Mouse (Mus musculus): ENCODE data around the gene Tspan12.
"Not testable (repeated sequence)": the region's sequence is repeated elsewhere in the genome, so short reads cannot be mapped to it uniquely, and the experiment has no call there.

The Tspan12 gene

DNA sequence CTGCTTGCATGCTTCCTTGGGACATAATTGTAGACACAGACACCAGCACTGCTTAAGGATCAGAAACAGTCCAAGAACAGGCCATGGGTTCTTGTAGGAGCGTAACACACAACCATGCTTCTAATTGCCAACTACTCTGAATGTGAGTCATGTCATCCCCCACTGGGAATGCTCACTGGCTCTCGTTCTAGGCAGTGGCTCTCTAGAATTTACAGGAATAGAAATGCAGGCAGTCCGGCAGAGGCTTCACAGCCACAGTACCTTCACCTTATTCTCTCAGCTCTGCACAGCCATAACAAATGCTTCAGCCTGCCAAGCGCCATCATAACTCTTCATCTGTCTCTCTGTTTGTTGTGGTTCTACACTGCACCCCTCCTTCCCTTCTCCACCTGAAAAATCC, 23.9 kb downstream of the Tspan12 start:
- peak; percentile 26 for DNase-seq (ENCODE audit: low read depth, low spot score)

DNA sequence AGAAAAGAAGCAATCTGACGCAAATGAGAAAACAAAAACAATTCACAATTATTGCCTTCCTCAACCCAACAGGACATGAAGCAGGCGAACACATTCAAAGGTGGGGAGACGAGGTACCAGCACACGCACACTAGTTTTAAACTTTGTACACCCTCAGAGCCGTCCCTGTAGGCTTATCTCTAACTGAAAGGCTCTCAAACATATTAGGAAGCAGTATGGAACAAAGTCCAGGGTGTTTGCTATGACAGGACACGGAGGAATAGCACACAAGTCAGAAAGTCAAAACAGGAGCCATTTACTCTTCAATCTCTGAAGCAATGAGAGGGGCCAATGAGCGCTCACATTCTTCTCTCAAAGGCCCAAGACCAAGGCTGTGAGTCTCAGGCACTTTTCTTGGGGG, 24.3 kb downstream of the Tspan12 start:
- DNase-seq (ENCODE audit: low read depth, low spot score): no peak

DNA sequence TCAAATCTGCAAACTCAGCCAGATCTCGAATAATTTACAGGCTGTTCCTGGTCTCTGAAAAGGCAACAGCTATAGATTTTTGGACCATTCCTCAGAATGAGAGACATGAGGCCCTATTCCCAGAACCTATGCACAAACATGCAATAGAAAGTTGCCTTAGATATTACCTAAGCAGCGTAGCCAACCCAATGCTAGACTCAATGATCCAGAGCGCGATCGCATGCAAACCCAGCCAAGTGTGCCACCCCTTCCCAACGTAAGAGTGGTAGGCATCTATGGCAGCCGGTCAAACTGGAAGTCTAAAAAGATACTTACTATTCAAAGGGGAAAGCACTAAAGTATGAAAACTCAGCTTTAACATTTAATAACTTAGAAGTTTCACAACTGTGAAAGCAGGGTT, 28.6 kb downstream of the Tspan12 start:
- DNase-seq (ENCODE audit: low read depth, low spot score): no peak

DNA sequence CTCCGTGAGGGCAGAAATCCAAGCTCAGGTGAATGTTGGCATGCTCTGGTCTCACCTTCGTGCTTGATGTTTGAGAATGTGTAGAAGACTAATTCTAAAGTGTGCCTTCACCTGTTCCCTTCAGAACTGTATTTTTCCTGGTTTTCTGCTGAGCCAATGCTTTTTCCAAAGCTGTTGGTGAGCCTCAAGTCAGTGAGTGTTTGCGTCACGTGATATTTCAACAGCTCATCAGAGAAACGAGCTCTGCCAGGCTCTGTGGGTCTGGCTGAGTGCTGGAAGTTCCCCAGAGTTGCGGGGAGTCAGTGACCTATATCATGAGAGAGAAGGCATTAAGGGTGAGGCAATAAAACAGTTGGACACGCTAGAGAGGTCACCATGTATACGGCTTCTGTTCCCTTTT, 29.0 kb downstream of the Tspan12 start:
- DNase-seq (ENCODE audit: low read depth, low spot score): peak; percentile 25

DNA sequence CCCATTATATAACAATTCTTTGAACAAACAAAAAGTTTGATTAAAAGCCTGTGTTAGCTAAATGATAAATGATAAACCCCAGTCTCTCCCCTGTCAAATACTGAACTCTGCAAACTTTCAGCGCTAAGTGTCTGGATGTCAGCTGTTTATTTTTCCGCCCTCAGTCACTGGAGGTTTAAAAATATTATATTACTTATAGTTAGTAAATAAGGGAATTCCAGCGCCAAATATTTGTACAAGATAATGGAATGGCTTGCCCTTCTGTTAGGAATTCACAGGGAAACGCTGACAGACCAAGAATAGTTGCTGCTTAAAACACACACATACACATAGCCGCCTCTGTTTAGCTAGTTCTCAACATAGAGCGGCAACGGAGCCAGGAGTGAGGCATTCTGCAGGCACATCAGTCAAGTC, 29.6 kb downstream of the Tspan12 start:
- DNase-seq (ENCODE audit: low read depth, low spot score): no peak

DNA sequence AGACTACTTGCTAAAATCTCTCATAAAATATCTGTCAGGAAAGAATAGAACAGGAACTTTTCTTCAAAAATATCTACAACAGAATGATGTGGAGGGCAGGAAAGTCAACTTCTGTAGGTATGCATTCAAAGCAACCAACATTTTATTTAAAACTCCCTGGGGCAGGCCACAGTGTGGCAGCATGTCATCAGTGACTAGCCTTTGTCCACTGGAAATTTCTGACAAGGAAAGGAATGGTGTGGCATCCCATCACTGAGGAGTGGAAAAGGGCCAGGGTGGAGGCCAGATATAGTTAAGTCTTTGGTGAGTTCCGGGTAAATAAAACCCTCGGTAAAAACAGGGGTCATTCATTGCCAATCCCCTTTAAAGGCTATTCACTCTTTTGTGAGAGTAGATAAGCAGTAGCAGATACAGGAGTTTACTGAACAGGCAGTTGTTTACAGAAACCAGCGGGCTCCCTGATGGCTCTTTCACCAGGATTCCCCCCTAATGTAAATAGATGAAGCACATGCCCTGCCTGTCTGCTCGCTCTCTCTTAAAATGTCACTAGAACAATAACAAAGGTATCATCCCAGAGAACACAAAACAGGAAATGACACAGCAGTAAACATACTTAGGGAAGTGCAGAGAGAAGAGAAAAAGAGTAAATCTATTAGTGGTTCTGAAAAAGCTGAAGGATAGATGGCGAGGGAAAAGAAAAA, 34.1 kb downstream of the Tspan12 start:
- DNase-seq (ENCODE audit: low read depth, low spot score): no peak

DNA sequence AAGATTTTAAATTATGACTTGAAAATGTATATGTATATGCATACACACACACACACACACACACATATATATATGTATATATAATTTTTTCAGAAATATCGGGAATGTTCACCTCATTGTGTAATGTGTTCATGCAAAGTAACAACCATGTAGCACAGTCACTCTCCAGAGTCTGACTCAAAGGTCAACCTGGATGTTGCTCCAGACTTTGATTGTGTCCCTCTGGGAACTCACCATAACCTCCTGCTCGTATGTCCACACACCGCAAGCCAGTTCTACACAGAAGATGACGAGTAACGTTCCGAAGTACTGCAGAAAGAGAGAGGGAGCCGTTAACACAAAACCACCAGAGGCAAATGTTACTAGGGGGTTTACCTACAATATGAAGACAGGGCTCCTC, 46.3 kb downstream of the Tspan12 start:
- no peak for DNase-seq (ENCODE audit: low read depth, low spot score)

DNA sequence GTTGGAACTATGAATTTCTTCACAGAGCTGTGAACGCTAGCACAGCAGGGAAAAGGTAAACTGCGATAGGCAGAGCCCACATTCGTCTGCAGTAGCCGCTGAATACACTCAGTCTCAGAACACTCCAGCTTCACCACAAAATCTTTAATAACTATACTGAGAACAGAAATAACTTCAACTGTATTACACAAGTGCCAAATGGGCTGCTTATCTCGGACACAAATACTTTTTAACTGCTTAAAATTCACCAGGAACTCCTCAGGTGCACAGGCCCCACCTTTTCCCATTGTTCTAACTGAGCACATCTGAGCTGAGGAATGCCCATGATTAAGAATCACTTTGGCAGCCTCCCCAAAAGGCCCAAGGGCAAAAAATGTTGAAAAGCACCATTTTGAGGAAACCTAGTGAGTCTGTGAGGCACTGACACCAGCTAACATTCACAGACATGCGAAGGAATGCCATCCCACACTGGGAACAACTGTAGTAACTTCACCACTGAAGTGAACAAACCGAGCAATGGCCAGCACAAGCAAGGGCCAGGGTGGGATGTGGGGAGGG, 47.2 kb downstream of the Tspan12 start:
- no peak for DNase-seq (ENCODE audit: low read depth, low spot score)

- DNase-seq (ENCODE audit: low read depth, low spot score): peak; percentile 28
Observed at GRCm38 (mm10) chr6:21803483-21804340, 48.6 kb downstream of the Tspan12 start.

GRCm38 (mm10) chr6:21798581-21798980, 53.7 kb downstream of the Tspan12 start:
- DNase-seq (ENCODE audit: low read depth, low spot score): no peak

- DNase-seq (ENCODE audit: low read depth, low spot score): no peak
Observed at GRCm38 (mm10) chr6:21797087-21797486, 55.2 kb downstream of the Tspan12 start.

- peak; percentile 14 for DNase-seq (ENCODE audit: low read depth, low spot score)
Observed at GRCm38 (mm10) chr6:21796413-21796812, 55.9 kb downstream of the Tspan12 start.

DNA sequence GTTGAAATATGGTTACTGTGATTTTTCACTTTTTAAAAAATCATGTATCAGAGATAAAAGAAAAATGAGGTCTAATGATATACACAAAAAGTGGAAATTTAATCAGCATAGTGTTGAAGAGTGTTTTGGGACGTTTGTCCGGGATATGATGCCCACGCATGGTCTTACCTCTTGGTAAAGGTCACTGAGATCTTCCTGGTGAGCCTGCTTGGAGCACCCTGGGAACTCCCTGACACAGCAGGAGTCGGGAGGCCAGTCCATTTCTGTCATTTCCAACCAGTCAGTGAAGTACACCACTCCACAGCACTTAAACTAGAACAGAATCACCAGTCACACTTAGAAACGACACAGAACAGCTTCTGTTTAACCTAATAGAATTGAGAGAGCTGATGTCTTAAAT, 56.9 kb downstream of the Tspan12 start:
- DNase-seq (ENCODE audit: low read depth, low spot score): no peak

GRCm38 (mm10) chr6:21795072-21795407, 57.3 kb downstream of the Tspan12 start:
- peak; percentile 71 for DNase-seq (ENCODE audit: low read depth, low spot score)

- no peak for DNase-seq (ENCODE audit: low read depth, low spot score)
Observed at GRCm38 (mm10) chr6:21794337-21795071, 57.8 kb downstream of the Tspan12 start.

DNA sequence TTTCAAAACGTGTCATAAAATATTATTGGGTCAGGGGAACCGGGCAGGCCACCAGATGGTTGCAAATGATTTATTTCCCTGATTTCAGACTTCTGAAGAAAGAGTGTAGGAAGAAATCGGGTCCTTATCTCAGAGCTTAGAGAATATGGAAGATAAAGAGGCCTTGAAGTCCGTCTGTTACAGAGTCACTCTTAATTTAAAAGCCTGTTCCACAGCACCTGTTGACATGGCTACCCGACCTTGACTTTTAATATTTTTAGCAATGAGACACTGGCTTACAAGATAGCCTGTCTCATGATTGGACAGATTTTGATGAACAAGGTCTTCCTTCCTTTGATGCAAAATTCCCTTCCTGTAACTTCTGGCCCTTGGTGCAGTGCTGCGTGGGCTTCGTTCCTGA, 61.0 kb downstream of the Tspan12 start:
- no peak for DNase-seq (ENCODE audit: low read depth, low spot score)

- no peak for DNase-seq (ENCODE audit: low read depth, low spot score)
Observed at GRCm38 (mm10) chr6:21790550-21791086, 61.7 kb downstream of the Tspan12 start.

GRCm38 (mm10) chr6:21790036-21790435, 62.3 kb downstream of the Tspan12 start:
- no peak for DNase-seq (ENCODE audit: low read depth, low spot score)

- DNase-seq (ENCODE audit: low read depth, low spot score): not testable (repeated sequence)
Observed at GRCm38 (mm10) chr6:21789582-21789981, 62.7 kb downstream of the Tspan12 start.

DNA sequence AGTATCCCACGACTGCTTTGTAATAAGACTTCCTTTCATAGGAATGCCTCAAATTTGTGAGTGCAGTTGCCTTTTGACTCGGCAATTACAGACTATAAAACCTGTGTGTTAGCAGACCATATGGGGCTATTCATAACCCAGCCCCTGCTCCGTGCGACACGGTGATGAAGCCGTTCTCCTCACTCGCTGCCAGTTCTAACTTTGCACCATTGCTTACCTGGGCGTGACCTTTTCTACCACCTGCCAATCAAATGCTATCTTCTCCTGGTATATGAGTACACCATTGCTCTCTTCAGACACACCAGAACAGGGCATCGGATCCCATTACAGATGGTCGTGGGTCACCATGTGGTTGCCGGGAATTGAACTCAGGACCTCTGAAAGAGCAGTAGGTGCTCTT, 64.6 kb downstream of the Tspan12 start:
- DNase-seq (ENCODE audit: low read depth, low spot score): no peak

GRCm38 (mm10) chr6:21787274-21787673, 65.0 kb downstream of the Tspan12 start:
- no peak for DNase-seq (ENCODE audit: low read depth, low spot score)

All from brain, adult 2 months (tissue).